Comparison of ENCODE assay signal across 22 mouse cellular contexts in genomic region chr7:100650421-100650820, GRCm38 (mm10). TPM values are rescaled to one million over a fixed set of nuclear protein-coding genes. Genes with fewer than 3 reads are reported as not detected.
A peak's percentile ranks its signal among the peaks of the same experiment; 100 is the strongest.
DNase-seq lines count a peak whose midpoint lies in the region; ATAC-seq and TF ChIP-seq lines count a peak whose summit lies in the region.
"Had no signal": no experiment of that assay in that cellular context is flagged by ENCODE, and none has a peak within 500 bp of the region (broad histone marks: within the 10 kb centered on the region; RNA-seq: fewer than 3 reads in every experiment).

No protein-coding gene starts in this region.

- 73% methylated on average over 6 of the region's 6 CpGs for WGBS in kidney, embryonic 14.5 days
- WGBS in midbrain, postnatal 0 days, result 84% methylated on average over 6 of the region's 6 CpGs
- 86% methylated on average over 6 of the region's 6 CpGs for WGBS in midbrain, embryonic 13.5 days
- 79% methylated on average over 6 of the region's 6 CpGs for WGBS in limb, embryonic 11.5 days

- no peaks in the 10 kb centered on the region for H3K9me3 ChIP-seq in kidney, embryonic 14.5 days (ENCODE audit: control insufficient read depth, low read length)
- no peaks in the 10 kb centered on the region for H3K9me3 ChIP-seq in midbrain, postnatal 0 days (ENCODE audit: low read length)
- H3K9me3 ChIP-seq in midbrain, embryonic 13.5 days, result no peaks in the 10 kb centered on the region
- H3K9me3 ChIP-seq in limb, embryonic 11.5 days (ENCODE audit: control insufficient read depth, low read length), result no peaks in the 10 kb centered on the region
- H3K9me3 ChIP-seq: heart, embryonic 13.5 days; hindbrain, embryonic 13.5 days; intestine, embryonic 15.5 days had no signal

- no peak for TF ChIP-seq CTCF in gastrocnemius, adult 2 months (IDR thresholded peaks at IDR 0.05)
- no peak for TF ChIP-seq CTCF in midbrain, postnatal 0 days (IDR thresholded peaks at IDR 0.05)

- no peak overlapping the region for H3K9ac ChIP-seq in kidney, embryonic 14.5 days (ENCODE audit: low read depth, low read length)
- H3K9ac ChIP-seq in midbrain, postnatal 0 days (replicated peaks; ENCODE audit: low read length, poor library complexity, severe bottlenecking), result 0 out of 2 replicates have a peak overlapping the region, but pooled peaks have one; percentile 25
- no peak overlapping the region for H3K9ac ChIP-seq in midbrain, embryonic 13.5 days (replicated peaks)
- no peak overlapping the region for H3K9ac ChIP-seq in limb, embryonic 11.5 days (ENCODE audit: low read length)
- H3K9ac ChIP-seq: forebrain, postnatal 0 days; heart, embryonic 13.5 days; hindbrain, embryonic 13.5 days; intestine, embryonic 15.5 days had no signal

- ATAC-seq in kidney, embryonic 14.5 days (ENCODE audit: low FRiP score, low TSS enrichment), result 0 out of 2 replicates have a peak, but pooled peaks have one; percentile 5
- no peak for ATAC-seq in midbrain, postnatal 0 days (ENCODE audit: low FRiP score)
- no peak for ATAC-seq in midbrain, embryonic 13.5 days
- no peak for ATAC-seq in limb, embryonic 11.5 days (ENCODE audit: insufficient number of reproducible peaks, low FRiP score, low TSS enrichment, low read depth)
- ATAC-seq: activated CD4-positive, CD25-positive, alpha-beta regulatory T cell, adult 4 months; forebrain, postnatal 0 days; hindbrain, postnatal 0 days; intestine, embryonic 15.5 days; Patski had no signal

- H3K4me2 ChIP-seq in kidney, embryonic 14.5 days (replicated peaks; ENCODE audit: low read depth, low read length), result no peak overlapping the region
- no peak overlapping the region for H3K4me2 ChIP-seq in midbrain, postnatal 0 days (ENCODE audit: low read depth, low read length, poor library complexity, severe bottlenecking)
- no peak overlapping the region for H3K4me2 ChIP-seq in midbrain, embryonic 13.5 days (replicated peaks)
- H3K4me2 ChIP-seq in limb, embryonic 11.5 days (ENCODE audit: low read depth, severe bottlenecking), result no peak overlapping the region
- H3K4me2 ChIP-seq: heart, embryonic 13.5 days; hindbrain, embryonic 13.5 days; intestine, embryonic 15.5 days had no signal

- 0 out of 2 replicates have a peak, but pooled peaks cover 2% of the 10 kb centered on the region for H3K36me3 ChIP-seq in kidney, embryonic 14.5 days (ENCODE audit: control insufficient read depth, insufficient read depth, low read length)
- no peaks in the 10 kb centered on the region; the same call in 1 of the 2 replicates for H3K36me3 ChIP-seq in midbrain, postnatal 0 days (ENCODE audit: insufficient read depth, low read length)
- H3K36me3 ChIP-seq in midbrain, embryonic 13.5 days, result 0 out of 2 replicates have a peak, but pooled peaks cover 11% of the 10 kb centered on the region
- no peaks in the 10 kb centered on the region for H3K36me3 ChIP-seq in limb, embryonic 11.5 days (ENCODE audit: control insufficient read depth, insufficient read depth, low read length)
- H3K36me3 ChIP-seq: intestine, embryonic 15.5 days had no signal

- no peak overlapping the region for H3K4me3 ChIP-seq in gastrocnemius, adult 2 months
- no peak overlapping the region for H3K4me3 ChIP-seq in kidney, embryonic 14.5 days (ENCODE audit: low read length)
- H3K4me3 ChIP-seq in midbrain, postnatal 0 days (ENCODE audit: low read depth, low read length), result no peak overlapping the region
- no peak overlapping the region for H3K4me3 ChIP-seq in midbrain, embryonic 13.5 days (replicated peaks)
- no peak overlapping the region for H3K4me3 ChIP-seq in limb, embryonic 11.5 days (ENCODE audit: low read depth, low read length)
- H3K4me3 ChIP-seq: heart, embryonic 13.5 days; hindbrain, embryonic 13.5 days; intestine, embryonic 15.5 days had no signal

- no peaks in the 10 kb centered on the region for H3K27me3 ChIP-seq in kidney, embryonic 14.5 days (ENCODE audit: control insufficient read depth, insufficient read depth, low read length)
- no peaks in the 10 kb centered on the region for H3K27me3 ChIP-seq in midbrain, postnatal 0 days (ENCODE audit: insufficient read depth, low read length)
- no peaks in the 10 kb centered on the region for H3K27me3 ChIP-seq in midbrain, embryonic 13.5 days
- no peaks in the 10 kb centered on the region for H3K27me3 ChIP-seq in limb, embryonic 11.5 days (ENCODE audit: control insufficient read depth, insufficient read depth, low read length)
- H3K27me3 ChIP-seq: CH12.LX; heart, embryonic 13.5 days; hindbrain, embryonic 13.5 days; intestine, embryonic 15.5 days; Patski had no signal

- peak overlapping the region; percentile 35; the same call in 1 of the 2 replicates for H3K27ac ChIP-seq in gastrocnemius, adult 2 months
- H3K27ac ChIP-seq in kidney, embryonic 14.5 days (ENCODE audit: low read depth, low read length), result no peak overlapping the region
- no peak overlapping the region for H3K27ac ChIP-seq in midbrain, postnatal 0 days (ENCODE audit: low read depth, low read length)
- no peak overlapping the region for H3K27ac ChIP-seq in midbrain, embryonic 13.5 days
- no peak overlapping the region for H3K27ac ChIP-seq in limb, embryonic 11.5 days (replicated peaks; ENCODE audit: low read depth, low read length)
- H3K27ac ChIP-seq: heart, embryonic 13.5 days; hindbrain, embryonic 13.5 days; hindbrain, postnatal 0 days; intestine, embryonic 15.5 days had no signal

- intact Hi-C loops in gastrocnemius, adult 2 months (cut with DNase I), result no loop called here

- no peaks in the 10 kb centered on the region for H3K4me1 ChIP-seq in kidney, embryonic 14.5 days (ENCODE audit: control insufficient read depth, insufficient read depth, low read length)
- no peaks in the 10 kb centered on the region for H3K4me1 ChIP-seq in midbrain, postnatal 0 days (ENCODE audit: insufficient read depth, low read length)
- peaks cover 15% of the 10 kb centered on the region for H3K4me1 ChIP-seq in midbrain, embryonic 13.5 days (replicated peaks)
- H3K4me1 ChIP-seq in limb, embryonic 11.5 days (ENCODE audit: control insufficient read depth, insufficient read depth, low read length), result no peaks in the 10 kb centered on the region
- H3K4me1 ChIP-seq: intestine, embryonic 15.5 days had no signal

- DNase-seq in gastrocnemius, adult 2 months, result no peak
- no peak for DNase-seq in gastrocnemius, postnatal 25 days
- DNase-seq in kidney, adult 8-10 months, result no peak
- DNase-seq in midbrain, postnatal 0 days (ENCODE audit: low spot score), result no peak
- peak; percentile 14 for DNase-seq in limb, embryonic 11.5 days (ENCODE audit: low spot score)
- no peak for DNase-seq in frontal cortex, postnatal 25 days (ENCODE audit: low spot score in 2 of 2)
- DNase-seq: adrenal gland, postnatal 14 days; cerebellum, adult 11-12 months; cerebellum, adult 9-11 months; cerebellum, postnatal 36 days; forebrain, postnatal 0 days; gastrocnemius, postnatal 10 days; heart, postnatal 36 days had no signal

RNA-seq across cellular contexts. Expression of gene Plekhb1, which starts 11.8 kb away (rescaled TPM):
- total RNA-seq in gastrocnemius, adult 2 months (2021), result 10 to 100 TPM; 29.7 to 48.8 TPM
- 10 to 100 TPM; 27.4 to 32.8 TPM for total RNA-seq in gastrocnemius, postnatal 25 days (2021)
- 2.6 TPM in 2 replicates for polyA plus RNA-seq in kidney, embryonic 14.5 days (2014; fragmentation: Nextera tagmentation; extraction: Ambion mirVana)
- 25.4 and 46.1 TPM in 2 replicates for total RNA-seq in midbrain, postnatal 0 days (2014; rRNA removed)
- 25.4 and 29.9 TPM in 2 replicates for polyA plus RNA-seq in midbrain, postnatal 0 days (2015; fragmentation: Nextera tagmentation; extraction: Ambion mirVana)
- 5.1 and 5.8 TPM in 2 replicates for polyA plus RNA-seq in midbrain, embryonic 13.5 days (2015; fragmentation: Nextera tagmentation; extraction: Ambion mirVana)
- polyA plus RNA-seq in limb, embryonic 11.5 days (2014; fragmentation: Nextera tagmentation; extraction: Ambion mirVana), result 1.3 and 1.6 TPM in 2 replicates

RNA-seq across cellular contexts. Expression of gene Mrpl48, which starts 42.3 kb away (rescaled TPM):
- 10 to 100 TPM; 55.0 to 60.2 TPM for total RNA-seq in gastrocnemius, adult 2 months (2021)
- 10 to 100 TPM; 57.9 to 58.4 TPM for total RNA-seq in gastrocnemius, postnatal 25 days (2021)
- 91.3 and 95.4 TPM in 2 replicates for polyA plus RNA-seq in kidney, embryonic 14.5 days (2014; fragmentation: Nextera tagmentation; extraction: Ambion mirVana)
- total RNA-seq in midbrain, postnatal 0 days (2014; rRNA removed), result 33.9 and 47.8 TPM in 2 replicates
- 89.8 and 91.5 TPM in 2 replicates for polyA plus RNA-seq in midbrain, postnatal 0 days (2015; fragmentation: Nextera tagmentation; extraction: Ambion mirVana)
- polyA plus RNA-seq in midbrain, embryonic 13.5 days (2015; fragmentation: Nextera tagmentation; extraction: Ambion mirVana), result 80.9 and 89.0 TPM in 2 replicates
- 56.8 and 66.9 TPM in 2 replicates for polyA plus RNA-seq in limb, embryonic 11.5 days (2014; fragmentation: Nextera tagmentation; extraction: Ambion mirVana)

RNA-seq across cellular contexts. Expression of gene Rab6a, which starts 43.2 kb away (rescaled TPM):
- total RNA-seq in gastrocnemius, adult 2 months (2021), result 10 to 100 TPM; 64.9 to 67.6 TPM
- 10 to 100 TPM; 52.0 to 52.7 TPM for total RNA-seq in gastrocnemius, postnatal 25 days (2021)
- polyA plus RNA-seq in kidney, embryonic 14.5 days (2014; fragmentation: Nextera tagmentation; extraction: Ambion mirVana), result 100 and 120 TPM in 2 replicates
- 289 and 352 TPM in 2 replicates for total RNA-seq in midbrain, postnatal 0 days (2014; rRNA removed)
- polyA plus RNA-seq in midbrain, postnatal 0 days (2015; fragmentation: Nextera tagmentation; extraction: Ambion mirVana), result 340 and 363 TPM in 2 replicates
- 197 and 199 TPM in 2 replicates for polyA plus RNA-seq in midbrain, embryonic 13.5 days (2015; fragmentation: Nextera tagmentation; extraction: Ambion mirVana)
- 128 TPM in 2 replicates for polyA plus RNA-seq in limb, embryonic 11.5 days (2014; fragmentation: Nextera tagmentation; extraction: Ambion mirVana)

RNA-seq across cellular contexts. Expression of gene Fam168a, which starts 56.0 kb away (rescaled TPM):
- total RNA-seq in gastrocnemius, adult 2 months (2021), result 10 to 100 TPM; 43.6 to 44.3 TPM
- total RNA-seq in gastrocnemius, postnatal 25 days (2021), result 10 to 100 TPM; 33.5 to 35.7 TPM
- 43.6 and 53.8 TPM in 2 replicates for polyA plus RNA-seq in kidney, embryonic 14.5 days (2014; fragmentation: Nextera tagmentation; extraction: Ambion mirVana)
- total RNA-seq in midbrain, postnatal 0 days (2014; rRNA removed), result 150 and 163 TPM in 2 replicates
- polyA plus RNA-seq in midbrain, postnatal 0 days (2015; fragmentation: Nextera tagmentation; extraction: Ambion mirVana), result 105 and 106 TPM in 2 replicates
- polyA plus RNA-seq in midbrain, embryonic 13.5 days (2015; fragmentation: Nextera tagmentation; extraction: Ambion mirVana), result 85.8 and 94.4 TPM in 2 replicates
- polyA plus RNA-seq in limb, embryonic 11.5 days (2014; fragmentation: Nextera tagmentation; extraction: Ambion mirVana), result 46.2 and 49.7 TPM in 2 replicates
